Mouse (Mus musculus): ENCODE measurements around the gene 1810037I17Rik.

- TF ChIP-seq MAFK (IDR thresholded peaks at IDR 0.05; ENCODE audit: insufficient read depth, low read depth, low read length): no peak
- TF ChIP-seq HCFC1 (IDR thresholded peaks at IDR 0.05; ENCODE audit: borderline replicate concordance, insufficient read depth, low read length): no peak
Measured at GRCm38 (mm10) chr3:122964301-122964700, 40.3 kb downstream of the 1810037I17Rik start.
